Mouse (Mus musculus) C2C12 (cell line): ENCODE measurements around the gene Gm10563.

Source experiments
- CEBPB ChIP-seq: IDR thresholded peaks from one replicate; pipeline ENCODE4 v1.6.1; 2011; ENCODE audit warnings: low read depth, mild to moderate bottlenecking, control low read depth, moderate library complexity
- CTCF ChIP-seq: IDR thresholded peaks from one replicate; pipeline ENCODE4 v1.5.1; 2011; ENCODE audit not compliant: control insufficient read depth, insufficient read depth, insufficient read length
- FOSL1 ChIP-seq: IDR thresholded peaks from one replicate; pipeline ENCODE4 v1.8.0; 2011; ENCODE audit warnings: mild to moderate bottlenecking, low read length; ENCODE audit not compliant: poor library complexity, insufficient read depth, severe bottlenecking
- MAX ChIP-seq: IDR thresholded peaks from one replicate; pipeline ENCODE4 v1.6.1; 2011; ENCODE audit warnings: mild to moderate bottlenecking, control low read depth
- MYOD1 ChIP-seq: IDR thresholded peaks from one replicate; pipeline ENCODE4 v1.6.1; 2011; ENCODE audit warnings: low read depth; ENCODE audit not compliant: control insufficient read depth, insufficient read length
- MYOG ChIP-seq: IDR thresholded peaks from one replicate; pipeline ENCODE4 v1.6.1; 2011; ENCODE audit not compliant: control insufficient read depth, insufficient read length; ENCODE audit errors: extremely low read depth
- USF1 ChIP-seq: IDR thresholded peaks from one replicate; pipeline ENCODE4 v1.6.1; 2011; ENCODE audit warnings: low read depth, mild to moderate bottlenecking, control low read depth, moderate library complexity

DNA sequence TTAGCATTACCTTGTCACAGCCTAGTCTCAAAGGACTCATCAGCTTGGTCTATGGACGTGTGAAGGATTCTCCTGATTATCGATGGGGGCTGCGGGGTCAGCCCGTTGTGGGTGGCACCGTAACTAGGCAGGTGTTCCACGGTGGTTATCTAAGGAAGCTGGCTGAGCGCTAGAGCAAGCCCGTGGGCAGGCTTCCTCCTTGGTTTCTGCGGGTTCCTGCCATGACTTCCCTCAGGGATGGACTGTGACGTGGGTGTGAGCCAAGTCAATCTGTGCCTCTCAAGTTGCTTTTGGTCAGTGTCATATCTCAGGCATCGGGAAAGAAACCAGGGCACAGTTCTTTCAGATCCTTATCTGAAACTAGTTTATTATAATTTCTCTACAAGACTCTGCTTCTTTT, 70.3 kb downstream of the Gm10563 start:
- TF ChIP-seq CTCF: no peak
- TF ChIP-seq MYOG: no peak
- TF ChIP-seq MAX: no peak
- no peak for TF ChIP-seq USF1
- TF ChIP-seq CEBPB: no peak
- no peak for TF ChIP-seq FOSL1
- no peak for TF ChIP-seq MYOD1
